Comparison of ENCODE assay signal across 8 mouse cellular contexts in the genomic region with DNA sequence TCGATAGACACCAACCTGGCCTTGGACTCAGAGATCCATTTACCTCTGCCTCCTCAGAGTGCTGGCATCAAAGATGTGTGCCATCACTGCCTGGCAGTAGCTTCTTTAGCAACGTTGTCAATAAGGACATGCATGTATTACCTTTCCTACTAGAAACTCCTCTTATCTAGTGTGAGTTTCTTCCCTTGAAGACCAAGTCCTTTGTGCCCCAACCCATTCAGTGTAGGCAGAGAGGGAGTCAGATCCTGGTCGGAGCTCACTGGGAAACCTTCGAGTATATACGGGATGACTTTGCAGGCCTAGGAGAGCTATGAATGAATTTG. TPM values are rescaled to one million over a fixed set of nuclear protein-coding genes. Genes with fewer than 3 reads are reported as not detected.
DNase-seq lines count a peak whose midpoint lies in the region; ATAC-seq lines count a peak whose summit lies in the region.
"Had no signal": no experiment of that assay in that cellular context is flagged by ENCODE, and none has a peak within 500 bp of the region (broad histone marks: within the 10 kb centered on the region; RNA-seq: fewer than 3 reads in every experiment).

No protein-coding gene starts in this region.

- H3K36me3 ChIP-seq in neural tube, embryonic 11.5 days (ENCODE audit: control insufficient read depth, insufficient read depth, low read length): peaks cover 26% of the 10 kb centered on the region
- peaks cover 46% of the 10 kb centered on the region for H3K36me3 ChIP-seq in forebrain, embryonic 13.5 days (ENCODE audit: poor library complexity, severe bottlenecking)
- H3K36me3 ChIP-seq in liver, embryonic 12.5 days: peaks cover 51% of the 10 kb centered on the region

- H3K9ac ChIP-seq in neural tube, embryonic 11.5 days (ENCODE audit: low read length): peak overlapping the region; percentile 90
- peak overlapping the region; percentile 83 for H3K9ac ChIP-seq in forebrain, embryonic 13.5 days
- peak overlapping the region; percentile 95 for H3K9ac ChIP-seq in liver, embryonic 12.5 days

- peaks cover 15% of the 10 kb centered on the region for H3K4me1 ChIP-seq in neural tube, embryonic 11.5 days (ENCODE audit: control insufficient read depth, insufficient read depth, low read length)
- peaks cover 29% of the 10 kb centered on the region for H3K4me1 ChIP-seq in forebrain, embryonic 13.5 days
- peaks cover 60% of the 10 kb centered on the region for H3K4me1 ChIP-seq in liver, embryonic 12.5 days

- DNase-seq in neural tube, embryonic 11.5 days (ENCODE audit: low spot score): no peak
- no peak for DNase-seq in neural tube, embryonic 10.5 days (ENCODE audit: extremely low spot score, low spot score)
- no peak for DNase-seq in MN1 (ENCODE audit: low spot score)
- no peak for DNase-seq in spleen, postnatal 36 days (ENCODE audit: low spot score in 2 of 2)
- DNase-seq in thymus, adult 18-20 months: no peak
- DNase-seq: thymus, adult 2 months had no signal

- no peak overlapping the region for H3K27ac ChIP-seq in neural tube, embryonic 11.5 days (ENCODE audit: low read depth, low read length)
- no peak overlapping the region for H3K27ac ChIP-seq in forebrain, embryonic 13.5 days
- H3K27ac ChIP-seq in liver, embryonic 12.5 days: peak overlapping the region; percentile 69

- no peaks in the 10 kb centered on the region for H3K9me3 ChIP-seq in neural tube, embryonic 11.5 days (ENCODE audit: control insufficient read depth, low read length)
- no peaks in the 10 kb centered on the region for H3K9me3 ChIP-seq in forebrain, embryonic 13.5 days (replicated peaks)
- H3K9me3 ChIP-seq in liver, embryonic 12.5 days (replicated peaks): no peaks in the 10 kb centered on the region

- 48% methylated on average over 5 of the region's 5 CpGs for WGBS in neural tube, embryonic 11.5 days
- 44% methylated on average over 5 of the region's 5 CpGs for whole genome bisulfite sequencing in forebrain, embryonic 13.5 days
- WGBS in liver, embryonic 12.5 days (ENCODE audit: insufficient replicate concordance): 34% methylated on average over 5 of the region's 5 CpGs

- peak overlapping the region; percentile 92 for H3K4me2 ChIP-seq in neural tube, embryonic 11.5 days (ENCODE audit: low read depth)
- peak overlapping the region; percentile 87 for H3K4me2 ChIP-seq in forebrain, embryonic 13.5 days
- H3K4me2 ChIP-seq in liver, embryonic 12.5 days: peak overlapping the region; percentile 96

- no peak for ATAC-seq in neural tube, embryonic 11.5 days (ENCODE audit: insufficient read depth, low FRiP score, low TSS enrichment)
- no peak for ATAC-seq in forebrain, embryonic 13.5 days
- no peak for ATAC-seq in liver, embryonic 12.5 days

- no peaks in the 10 kb centered on the region for H3K27me3 ChIP-seq in neural tube, embryonic 11.5 days (ENCODE audit: control insufficient read depth, insufficient read depth, low read length)
- H3K27me3 ChIP-seq in forebrain, embryonic 13.5 days: no peaks in the 10 kb centered on the region
- no peaks in the 10 kb centered on the region for H3K27me3 ChIP-seq in liver, embryonic 12.5 days (replicated peaks)

- H3K4me3 ChIP-seq in neural tube, embryonic 11.5 days (ENCODE audit: low read depth, low read length): peak overlapping the region; percentile 90
- H3K4me3 ChIP-seq in forebrain, embryonic 13.5 days: peak overlapping the region; percentile 80
- peak overlapping the region; percentile 93 for H3K4me3 ChIP-seq in liver, embryonic 12.5 days

RNA-seq across cellular contexts. Expression of a gene that starts 1.2 kb away (rescaled TPM):
- polyA plus RNA-seq in neural tube, embryonic 11.5 days (2014; fragmentation: Nextera tagmentation; extraction: Ambion mirVana): 562 and 566 TPM in 2 replicates
- 253 and 286 TPM in 2 replicates for polyA plus RNA-seq in forebrain, embryonic 13.5 days (2015; fragmentation: Nextera tagmentation; extraction: Ambion mirVana)
- polyA plus RNA-seq in liver, embryonic 12.5 days (2016; fragmentation: Nextera tagmentation; extraction: Ambion mirVana): 443 and 468 TPM in 2 replicates

RNA-seq across cellular contexts. Expression of a gene that starts 7.2 kb away (rescaled TPM):
- polyA plus RNA-seq in neural tube, embryonic 11.5 days (2014; fragmentation: Nextera tagmentation; extraction: Ambion mirVana): 686 and 719 TPM in 2 replicates
- polyA plus RNA-seq in forebrain, embryonic 13.5 days (2015; fragmentation: Nextera tagmentation; extraction: Ambion mirVana): 462 and 508 TPM in 2 replicates
- polyA plus RNA-seq in liver, embryonic 12.5 days (2016; fragmentation: Nextera tagmentation; extraction: Ambion mirVana): 337 and 356 TPM in 2 replicates

RNA-seq across cellular contexts. Expression of a gene that starts 23.3 kb away (rescaled TPM):
- not detected in 2 replicates for polyA plus RNA-seq in neural tube, embryonic 11.5 days (2014; fragmentation: Nextera tagmentation; extraction: Ambion mirVana)
- polyA plus RNA-seq in forebrain, embryonic 13.5 days (2015; fragmentation: Nextera tagmentation; extraction: Ambion mirVana): not detected in 2 replicates
- not detected in 2 replicates for polyA plus RNA-seq in liver, embryonic 12.5 days (2016; fragmentation: Nextera tagmentation; extraction: Ambion mirVana)

RNA-seq across cellular contexts. Expression of a gene that starts 23.9 kb away (rescaled TPM):
- polyA plus RNA-seq in neural tube, embryonic 11.5 days (2014; fragmentation: Nextera tagmentation; extraction: Ambion mirVana): 669 and 698 TPM in 2 replicates
- 420 and 488 TPM in 2 replicates for polyA plus RNA-seq in forebrain, embryonic 13.5 days (2015; fragmentation: Nextera tagmentation; extraction: Ambion mirVana)
- polyA plus RNA-seq in liver, embryonic 12.5 days (2016; fragmentation: Nextera tagmentation; extraction: Ambion mirVana): 542 and 545 TPM in 2 replicates

RNA-seq across cellular contexts. Expression of a gene that starts 24.0 kb away (rescaled TPM):
- polyA plus RNA-seq in neural tube, embryonic 11.5 days (2014; fragmentation: Nextera tagmentation; extraction: Ambion mirVana): 198 and 199 TPM in 2 replicates
- polyA plus RNA-seq in forebrain, embryonic 13.5 days (2015; fragmentation: Nextera tagmentation; extraction: Ambion mirVana): 204 and 211 TPM in 2 replicates
- 118 and 120 TPM in 2 replicates for polyA plus RNA-seq in liver, embryonic 12.5 days (2016; fragmentation: Nextera tagmentation; extraction: Ambion mirVana)
